Comparison of ENCODE assay signal across 8 mouse cellular contexts in the genomic region with DNA sequence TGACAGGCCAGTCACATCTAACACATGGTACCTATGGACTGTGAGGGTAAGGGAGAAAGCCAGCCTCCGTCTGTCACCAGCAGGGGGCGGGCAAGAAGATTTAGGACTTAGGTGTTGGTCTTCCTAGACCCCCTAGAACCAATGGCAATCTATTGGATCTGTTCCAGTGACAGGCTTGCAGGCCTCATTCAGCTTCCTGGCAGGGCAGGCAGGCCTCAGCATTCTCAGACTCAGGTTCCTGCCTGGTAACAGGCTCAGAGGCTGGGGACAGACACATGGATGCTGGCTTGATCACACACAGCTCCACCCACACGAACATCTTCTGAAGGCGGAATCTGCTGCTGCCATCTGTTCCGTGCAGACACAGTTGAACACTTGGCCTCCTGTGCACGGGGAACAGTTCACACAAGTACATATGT. TPM values are rescaled to one million over a fixed set of nuclear protein-coding genes. Genes with fewer than 3 reads are reported as not detected.
DNase-seq lines count a peak whose midpoint lies in the region; ATAC-seq lines count a peak whose summit lies in the region.

No protein-coding gene starts in this region.

- peak; percentile 72 for DNase-seq in adrenal gland, postnatal 14 days
- DNase-seq in heart, postnatal 36 days, result peak; percentile 72 to 74
- peak; percentile 89 to 90 for DNase-seq in layer of hippocampus, adult 8-10 months (ENCODE audit: low spot score in 2 of 2)
- peak; percentile 56 to 62 for DNase-seq in lung, adult 18-20 months
- peak; percentile 81 for DNase-seq in retina, postnatal 1 day
- DNase-seq in yolk sac, embryonic 10.5 days (ENCODE audit: low spot score), result peak; percentile 50

- ATAC-seq in CD4-positive, CD25-positive, alpha-beta regulatory T cell, adult 4 months, result peak; percentile 1
- ATAC-seq in erythroblast, adult 5-6 weeks (replicated peaks; ENCODE audit: low FRiP score, poor library complexity, severe bottlenecking), result peak; percentile 59

- intact Hi-C loops in heart, postnatal 36 days (cut with DNase I), result loop anchor here (1.0 to 5.0 kb wide), 4 partner anchors 27 to 81 kb away; a partner anchor contains a TSS

RNA-seq across cellular contexts. Expression of a gene that starts 25.4 kb away (rescaled TPM):
- 1,000 to 10,000 TPM; 2,790 to 2,877 TPM for polyA plus RNA-seq in CD4-positive, CD25-positive, alpha-beta regulatory T cell, adult 4 months (2017; shearing (Covaris generic))
- total RNA-seq in adrenal gland, postnatal 14 days (2021), result 806 and 848 TPM in 2 replicates
- 1,027 and 1,158 TPM in 2 replicates for total RNA-seq in erythroblast, adult 5-6 weeks (2015; ENCODE audit: low replicate concordance)
- 910 and 1,101 TPM in 2 replicates for total RNA-seq in erythroblast, adult 5-6 weeks (2017; ENCODE audit: low replicate concordance)
- 100 to 1,000 TPM; 202 to 234 TPM for total RNA-seq in heart, postnatal 36 days (2021)
- total RNA-seq in layer of hippocampus, adult 8-10 months (2022), result 100 to 1,000 TPM; 420 to 464 (median 444) TPM

Comparison
In these comparisons a context has a peak if more than half of its experiments do, and no peak if none do; other contexts are left out.
1. Peak in every context shown above with its lines: DNase-seq and ATAC-seq.